Mouse (Mus musculus): ENCODE data around the gene Gm8914. TPM values are rescaled to one million over a fixed set of nuclear protein-coding genes. Genes with fewer than 3 reads are reported as not detected.

The Gm8914 gene
- not detected for polyA plus RNA-seq (2017; shearing (Covaris generic))

DNA sequence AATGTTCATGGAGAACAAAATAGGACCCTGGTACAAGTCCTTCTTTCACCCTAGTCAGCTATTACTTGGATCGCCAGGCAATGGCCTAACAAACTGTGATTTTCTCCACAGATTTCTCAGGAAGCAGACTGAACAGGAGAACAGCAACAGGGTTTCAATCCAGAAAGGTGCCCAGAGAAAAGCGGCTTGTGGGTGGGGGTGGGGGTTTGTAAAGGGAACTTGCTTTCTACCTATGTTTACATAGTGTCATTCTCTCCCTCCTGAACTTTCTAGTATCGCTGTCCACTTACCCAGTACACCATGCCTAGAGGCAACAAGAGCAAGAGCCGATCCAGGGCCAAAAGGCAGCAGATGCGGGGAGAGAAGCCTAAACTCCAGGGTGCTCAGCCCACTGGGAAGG lies at the start of gene Gm8914:
Gene Gm8914 (plus strand): TSS at position 301 of the 400 bp plus-strand sequence.

Other genes starting within 250 kb of the Gm8914 start
- not detected for gene Mageb2, start 148.4 kb upstream of the Gm8914 start, polyA plus RNA-seq (2017; shearing (Covaris generic))
- not detected for gene Gm5072, start 87.6 kb upstream of the Gm8914 start, polyA plus RNA-seq (2017; shearing (Covaris generic))
- not detected for gene 1700084M14Rik, start 95.8 kb downstream of the Gm8914 start, polyA plus RNA-seq (2017; shearing (Covaris generic))
- gene Gm14781, start 152.1 kb downstream of the Gm8914 start, polyA plus RNA-seq (2017; shearing (Covaris generic)), result not detected

Measured in activated CD4-positive, CD25-positive, alpha-beta regulatory T cell (primary cell).